Mouse (Mus musculus): ENCODE results near the gene 1700109H08Rik.
"Not testable (repeated sequence)": the region's sequence is repeated elsewhere in the genome, so short reads cannot be mapped to it uniquely, and the experiment has no call there.

Gene 1700109H08Rik

DNA sequence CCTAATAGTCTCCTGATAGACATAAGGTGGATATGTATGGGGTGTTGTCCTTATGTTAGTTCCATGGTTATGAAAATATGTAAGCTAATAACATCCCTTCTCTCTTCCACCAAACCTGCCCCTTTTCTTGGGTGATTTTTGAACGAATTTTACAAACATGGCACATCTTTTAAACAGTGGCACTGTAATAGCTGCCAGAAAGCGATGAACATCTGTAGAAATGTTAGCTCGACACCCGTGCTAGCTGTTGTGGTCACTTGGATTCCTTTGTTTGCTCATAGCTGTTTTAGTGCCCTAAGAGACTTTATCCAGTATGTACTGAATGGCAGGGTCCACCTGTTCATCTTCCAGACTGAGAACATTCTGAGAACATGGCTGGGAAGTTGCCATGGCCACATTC is at the start of gene 1700109H08Rik:
TSS of gene 1700109H08Rik (plus strand) at position 301 of the 400 bp plus-strand sequence.
- DNase-seq (ENCODE audit: low read depth, low spot score): no peak

DNA sequence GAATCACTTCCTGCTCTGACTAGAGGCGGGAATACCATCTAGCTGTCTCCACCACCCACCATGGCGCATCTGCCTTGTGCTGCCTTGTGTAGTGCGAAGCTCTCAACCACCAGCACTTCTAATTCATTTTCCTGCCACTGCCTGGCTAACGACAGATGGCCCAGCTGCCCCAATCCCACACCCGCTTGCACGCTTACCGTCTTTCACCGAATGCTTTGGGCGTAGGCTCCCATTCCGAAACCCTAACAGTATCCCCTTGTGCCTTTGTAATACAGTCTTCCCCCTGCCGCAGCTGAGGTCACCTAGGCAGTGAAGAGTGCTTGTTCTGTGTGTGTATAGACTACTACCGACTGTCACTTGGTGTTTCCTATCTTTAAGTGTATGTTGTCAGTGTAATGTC is 49.6 kb upstream of the 1700109H08Rik start:
- no peak for DNase-seq (ENCODE audit: low read depth, low spot score)

DNA sequence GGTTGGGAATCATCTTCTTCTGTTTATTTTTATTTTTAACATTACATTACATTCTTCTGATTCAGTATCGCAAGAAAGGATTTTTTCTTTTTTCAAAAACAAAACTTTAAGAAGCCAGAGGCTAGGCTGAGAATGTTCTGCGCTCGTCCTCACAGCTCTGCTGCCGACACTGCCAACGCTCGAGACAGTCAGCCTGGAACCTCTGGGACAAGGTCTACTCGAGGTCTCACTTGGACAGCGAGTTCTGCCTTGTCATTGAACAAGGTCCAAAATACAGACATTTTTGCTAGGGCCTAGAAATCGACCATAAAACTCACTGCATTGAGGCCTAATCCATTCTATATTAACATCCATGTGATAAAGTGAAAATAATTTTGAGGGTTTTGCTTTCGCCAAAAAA is 48.5 kb upstream of the 1700109H08Rik start:
- DNase-seq (ENCODE audit: low read depth, low spot score): no peak

DNA sequence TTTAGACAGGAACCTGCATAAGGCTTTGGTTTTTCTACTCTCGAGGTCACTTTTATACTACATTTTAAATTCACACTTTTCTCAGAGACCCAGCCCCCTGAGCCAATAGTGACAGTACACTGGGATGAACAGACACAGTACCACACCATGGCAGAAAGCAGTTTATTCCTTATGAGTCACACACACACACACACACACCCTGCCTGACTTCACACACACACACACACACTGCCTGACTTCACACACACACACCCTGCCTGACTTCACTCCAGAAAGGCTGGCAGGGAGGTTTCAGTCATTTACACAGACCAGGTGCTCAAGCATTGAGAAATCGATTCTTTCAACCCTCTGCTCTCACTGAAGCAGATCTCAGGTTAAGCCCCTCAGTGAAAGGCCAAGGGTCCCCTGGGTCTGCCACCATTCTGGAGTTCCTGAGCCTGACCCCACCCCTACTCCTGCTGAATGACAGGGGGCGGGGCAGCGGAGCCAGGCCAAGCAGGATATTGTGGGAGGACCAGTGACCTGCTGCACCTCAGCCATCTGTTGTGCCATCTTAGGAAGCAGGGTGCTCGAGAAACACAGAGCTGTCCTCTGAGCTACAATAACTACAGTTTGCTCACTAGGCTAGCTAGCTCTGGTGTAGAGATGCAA is 44.2 kb upstream of the 1700109H08Rik start:
- DNase-seq (ENCODE audit: low read depth, low spot score): no peak

DNA sequence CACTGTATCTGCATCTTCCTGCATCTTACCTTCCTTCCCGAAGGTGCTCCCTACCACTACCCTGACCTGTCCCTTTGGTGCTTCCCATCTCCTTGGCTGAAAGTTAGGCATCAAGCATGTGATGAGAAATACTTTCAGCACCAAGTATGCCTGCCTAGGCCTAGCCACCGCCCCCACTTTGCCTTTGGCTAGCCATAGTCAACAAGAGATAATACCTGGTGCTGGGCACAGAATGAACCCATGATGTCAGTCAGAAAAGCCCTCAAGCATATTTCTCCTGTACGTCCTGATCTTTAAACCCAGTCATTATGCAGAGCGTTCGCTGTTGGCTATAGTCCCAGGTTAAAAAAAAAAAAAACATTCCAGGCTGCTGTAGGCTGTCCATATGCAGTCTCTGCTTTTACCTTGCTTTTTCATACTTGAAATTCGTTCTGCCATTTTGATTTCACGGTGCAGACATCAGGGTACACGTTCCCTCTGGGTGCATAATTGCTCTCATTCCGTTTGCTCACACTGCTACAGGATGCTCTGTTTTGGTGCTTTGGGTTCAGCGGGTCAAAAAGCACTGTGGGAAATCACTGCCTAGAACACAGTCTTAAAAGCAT is 41.7 kb upstream of the 1700109H08Rik start:
- DNase-seq (ENCODE audit: low read depth, low spot score): no peak

DNA sequence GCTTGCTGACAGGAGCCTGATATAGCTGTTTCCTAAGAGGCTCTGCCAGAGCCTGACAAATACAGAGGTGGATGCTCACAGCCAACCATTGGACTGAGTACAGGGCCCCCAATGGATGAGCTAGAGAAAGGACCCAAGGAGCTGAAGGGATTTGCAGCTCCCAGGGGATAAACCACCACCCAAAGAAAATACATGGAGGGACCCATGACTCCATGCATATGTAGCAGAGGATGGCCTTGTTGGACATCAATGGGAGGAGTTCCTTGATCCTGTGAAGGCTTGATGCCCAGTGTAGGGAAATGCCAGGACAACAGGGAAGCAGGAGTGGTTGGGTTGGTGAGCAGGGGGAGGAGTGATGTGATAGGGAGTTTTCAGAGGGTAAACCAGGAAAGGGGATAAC is 39.3 kb upstream of the 1700109H08Rik start:
- not testable (repeated sequence) for DNase-seq (ENCODE audit: low read depth, low spot score)

DNA sequence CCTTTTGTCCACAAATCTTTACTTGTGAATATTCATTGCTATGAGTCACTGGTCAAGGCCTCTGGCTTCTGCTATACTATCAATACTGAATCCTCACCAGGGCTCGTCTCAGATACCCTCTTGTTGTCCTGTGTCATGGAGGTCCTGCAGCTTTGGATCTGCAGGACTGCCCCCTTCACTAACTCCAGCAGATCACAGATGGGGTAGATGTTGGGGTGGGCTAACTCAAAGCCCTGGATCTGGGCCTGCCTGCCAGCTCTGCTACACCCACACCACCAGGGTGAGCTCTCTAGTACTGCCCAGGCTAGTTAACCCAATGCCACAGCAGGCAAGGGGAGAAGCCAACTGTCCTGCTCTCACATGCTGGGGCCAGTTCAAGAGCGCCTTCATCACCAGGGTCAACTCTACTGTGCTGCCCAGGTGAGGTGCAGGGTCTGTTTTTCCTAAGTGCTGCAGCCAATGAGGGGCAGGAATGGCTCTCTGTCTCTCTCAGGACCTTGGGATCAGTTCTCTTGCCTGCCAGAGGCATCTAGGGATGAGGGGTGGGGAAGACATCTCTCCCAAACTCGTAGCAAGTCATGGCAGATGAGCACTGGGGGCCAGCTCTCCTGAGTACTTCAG is 34.7 kb upstream of the 1700109H08Rik start:
- DNase-seq (ENCODE audit: low read depth, low spot score): no peak

DNA sequence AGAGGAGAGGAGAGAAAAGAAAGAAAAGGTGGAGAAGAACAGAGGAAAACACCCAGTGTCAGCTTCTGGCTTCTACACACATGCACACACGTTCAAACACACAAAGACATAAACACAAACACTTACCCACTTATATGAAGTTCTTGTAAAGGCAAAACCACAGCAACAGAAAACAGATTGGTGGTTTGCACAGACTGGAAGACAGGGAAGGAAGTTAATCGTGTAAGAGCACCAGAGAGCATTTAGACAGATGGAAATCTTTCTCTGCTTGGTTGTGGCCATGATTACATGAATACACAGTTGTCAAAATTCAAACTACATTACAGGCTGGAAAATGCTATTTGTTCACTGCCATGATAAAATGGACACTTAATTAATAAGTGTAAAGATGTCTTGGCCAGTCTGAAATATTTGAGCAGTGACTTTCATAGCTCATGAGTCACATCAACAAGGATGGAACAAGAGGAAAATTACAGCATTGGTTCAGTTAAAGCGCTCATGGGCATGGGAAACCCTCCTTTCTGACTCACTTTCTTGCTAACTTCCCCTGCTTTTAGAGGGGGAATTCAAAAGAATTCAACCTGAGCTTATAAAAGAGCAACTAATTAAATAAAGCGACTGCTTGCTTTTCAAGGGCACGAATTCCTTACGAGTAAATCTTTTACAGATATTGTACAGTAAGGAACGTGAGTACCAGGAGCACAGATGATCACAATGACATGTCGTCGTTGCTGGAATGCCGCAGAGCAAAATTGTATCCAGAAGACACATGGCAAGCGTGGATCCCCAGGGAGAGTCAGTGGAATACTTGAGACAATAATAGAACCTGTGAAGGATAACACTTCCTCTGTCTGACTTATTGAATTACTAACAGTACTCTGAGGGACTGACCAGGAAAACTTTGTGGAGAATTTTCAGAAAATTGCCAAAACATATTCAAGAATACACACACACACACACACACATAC is 32.6 kb upstream of the 1700109H08Rik start:
- no peak for DNase-seq (ENCODE audit: low read depth, low spot score)

DNA sequence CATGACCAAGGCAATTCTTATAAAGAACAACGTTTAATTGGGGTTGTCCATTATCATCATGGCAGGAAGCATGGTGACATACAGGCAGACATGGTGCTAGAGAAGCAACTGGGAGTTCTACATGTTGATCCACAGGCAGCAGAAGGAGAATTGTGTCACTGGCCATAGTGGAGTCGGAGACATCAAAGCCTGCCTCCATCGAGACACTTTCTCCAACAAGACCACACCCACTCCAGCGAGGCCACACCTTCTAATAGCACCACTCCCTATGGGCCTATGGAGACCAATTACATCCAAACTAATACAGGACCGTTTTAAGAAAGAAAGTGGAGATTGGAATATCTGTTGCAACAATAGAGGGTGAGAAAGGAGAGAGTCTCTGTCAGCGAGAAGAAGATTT is 29.5 kb upstream of the 1700109H08Rik start:
- no peak for DNase-seq (ENCODE audit: low read depth, low spot score)

DNA sequence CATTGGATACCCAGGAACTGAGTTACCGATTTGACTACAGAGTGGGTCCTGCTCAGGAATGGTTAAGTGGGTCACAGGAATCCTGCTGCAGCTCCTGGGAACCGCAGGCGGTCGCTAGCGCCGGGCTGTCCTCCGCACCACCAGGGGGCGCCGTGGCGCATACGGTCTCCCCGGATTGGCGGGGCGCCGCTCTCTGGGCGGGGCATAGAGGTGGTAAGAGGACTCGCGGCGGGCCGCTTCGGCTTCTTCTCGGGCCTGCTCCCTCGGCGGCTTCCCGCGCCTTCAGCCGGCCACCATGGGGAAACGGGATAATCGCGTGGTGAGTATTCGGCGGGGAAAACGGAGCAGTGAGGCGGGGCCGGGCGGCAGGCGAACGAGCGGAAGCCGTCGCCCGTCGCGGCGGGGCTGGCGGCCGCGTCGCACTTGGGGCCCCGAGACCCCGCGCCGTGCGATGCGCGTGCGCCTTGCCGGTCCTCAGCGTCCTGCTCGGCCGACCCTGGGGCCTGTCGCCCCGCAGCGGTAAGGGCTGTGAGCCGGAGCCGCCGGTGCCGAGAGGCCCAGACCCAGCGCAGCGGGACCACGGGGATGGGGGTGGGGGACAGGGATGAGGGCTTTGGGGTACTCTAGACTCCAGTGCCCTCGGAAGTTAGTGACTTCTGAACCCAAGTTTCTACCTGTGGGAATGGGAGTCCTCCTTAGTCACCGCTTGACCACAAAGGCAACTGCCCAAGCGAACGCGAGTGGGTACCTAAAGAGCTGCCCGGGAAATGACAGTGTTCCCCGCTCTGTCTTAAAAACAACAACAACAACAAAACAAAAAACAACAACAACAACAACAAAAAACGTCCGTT is 27.5 kb upstream of the 1700109H08Rik start, which contains the start of gene Fam133b:
TSS of gene Fam133b (plus strand) at position 205 of the 851 bp plus-strand sequence.
- peak; percentile 95 for DNase-seq (ENCODE audit: low read depth, low spot score)

DNA sequence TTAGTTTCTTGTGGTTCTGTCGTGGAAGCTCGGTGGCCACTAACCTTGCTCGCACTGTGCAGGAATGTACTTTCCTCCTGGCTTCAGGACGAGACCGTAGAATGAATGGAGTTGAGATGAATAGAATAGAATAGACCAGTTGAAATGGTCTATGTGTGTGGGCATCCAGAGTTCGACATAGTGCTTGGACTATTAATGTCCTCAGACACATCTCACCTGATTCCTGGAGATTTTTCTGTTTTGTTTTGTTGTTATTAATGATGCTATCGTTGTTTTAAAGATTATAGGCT is 26.9 kb upstream of the 1700109H08Rik start:
- DNase-seq (ENCODE audit: low read depth, low spot score): no peak

DNA sequence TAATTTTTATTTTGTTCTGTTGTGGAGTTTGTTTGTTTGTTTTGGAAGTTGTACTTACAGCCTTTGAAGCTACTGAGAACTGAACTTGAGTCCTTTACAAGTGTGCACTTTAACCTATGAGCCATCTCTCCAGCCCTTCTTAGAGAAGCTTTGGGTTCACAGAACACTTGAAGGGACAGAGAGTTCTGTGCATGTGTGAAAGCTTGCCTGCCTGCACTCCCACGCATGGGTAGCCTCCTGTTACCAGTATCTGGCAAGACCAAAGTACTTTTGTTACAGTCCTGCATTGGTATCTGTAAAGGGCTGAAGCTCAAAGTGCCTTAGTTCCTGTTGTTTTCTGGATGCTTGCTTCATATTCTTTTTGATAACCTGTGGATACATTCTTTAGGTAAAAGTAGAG is 25.1 kb upstream of the 1700109H08Rik start:
- no peak for DNase-seq (ENCODE audit: low read depth, low spot score)

DNA sequence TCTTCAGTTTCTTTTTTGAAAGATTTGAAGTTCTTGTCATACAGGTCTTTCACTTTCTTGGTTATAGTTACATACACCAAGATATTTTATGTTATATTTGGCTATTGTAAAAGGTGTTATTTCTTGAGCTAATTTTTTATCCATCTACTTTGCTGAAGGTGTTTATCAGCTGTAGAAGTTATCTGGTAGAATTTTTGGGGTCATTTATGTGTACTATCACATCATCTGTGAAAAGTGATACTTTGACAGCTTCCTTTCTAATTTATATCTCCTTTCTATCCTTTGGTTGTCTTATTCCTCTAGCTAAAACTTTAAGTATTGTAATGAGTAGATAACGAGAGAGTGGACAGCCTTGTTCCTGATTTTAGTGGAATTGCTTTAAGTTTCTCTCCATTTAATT is 19.9 kb upstream of the 1700109H08Rik start:
- no peak for DNase-seq (ENCODE audit: low read depth, low spot score)

DNA sequence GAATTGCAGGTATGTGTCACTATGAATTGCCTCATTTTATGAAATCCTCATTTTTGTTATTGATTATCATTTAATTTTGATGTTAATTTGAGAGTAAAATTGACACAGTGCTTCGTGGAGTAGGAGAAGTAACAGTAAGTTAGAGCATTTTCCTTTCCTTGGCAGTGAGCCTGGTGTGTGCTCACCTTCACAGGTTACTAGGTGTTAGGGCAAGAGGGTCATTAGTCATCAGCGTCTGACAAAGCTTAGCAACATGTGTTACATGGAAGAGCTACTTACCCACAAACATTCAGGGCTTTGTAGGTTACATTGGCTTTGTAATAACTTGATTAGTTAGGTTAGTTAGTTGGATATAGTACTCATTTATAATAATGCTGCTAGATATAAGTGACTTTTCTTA is 17.2 kb upstream of the 1700109H08Rik start:
- no peak for DNase-seq (ENCODE audit: low read depth, low spot score)

DNA sequence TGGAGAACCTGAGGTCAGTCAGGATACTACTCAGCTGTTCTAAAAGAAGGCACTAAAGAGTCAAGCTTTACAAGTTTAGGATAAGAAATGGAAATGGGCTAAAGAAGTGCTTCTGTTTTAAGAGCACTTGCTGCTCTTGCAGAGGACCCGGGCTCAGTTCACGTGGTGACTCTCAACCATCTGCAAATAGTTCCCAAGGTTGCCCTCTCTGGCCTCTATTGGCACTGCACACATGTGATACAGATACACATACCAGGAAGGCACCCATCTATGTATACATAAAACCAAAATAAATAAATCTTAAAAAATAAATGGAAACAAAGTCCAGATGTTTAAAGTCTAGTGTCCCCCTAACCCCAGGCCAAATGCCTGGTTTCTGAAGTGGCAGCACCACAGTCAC is 3.5 kb downstream of the 1700109H08Rik start:
- no peak for DNase-seq (ENCODE audit: low read depth, low spot score)

DNA sequence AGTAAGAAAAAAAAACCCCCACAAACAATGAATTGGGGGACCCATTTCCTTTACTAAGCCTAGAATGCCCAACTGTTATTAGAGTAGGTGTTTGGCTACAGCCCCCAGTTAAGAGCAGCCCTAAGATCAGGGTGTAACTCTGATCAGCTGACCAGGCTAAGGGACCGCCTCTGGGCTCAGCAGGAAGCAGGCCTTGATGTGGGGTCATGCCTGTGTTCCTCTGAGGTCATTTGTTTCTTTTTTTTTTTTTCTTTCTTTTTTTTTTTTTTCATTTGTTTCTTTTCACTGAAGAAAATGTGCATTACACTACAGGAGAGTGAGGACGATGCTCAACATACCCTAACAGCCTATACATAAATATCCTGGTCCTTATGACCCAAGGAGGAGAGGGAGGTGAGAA is 6.6 kb downstream of the 1700109H08Rik start:
- DNase-seq (ENCODE audit: low read depth, low spot score): no peak

DNA sequence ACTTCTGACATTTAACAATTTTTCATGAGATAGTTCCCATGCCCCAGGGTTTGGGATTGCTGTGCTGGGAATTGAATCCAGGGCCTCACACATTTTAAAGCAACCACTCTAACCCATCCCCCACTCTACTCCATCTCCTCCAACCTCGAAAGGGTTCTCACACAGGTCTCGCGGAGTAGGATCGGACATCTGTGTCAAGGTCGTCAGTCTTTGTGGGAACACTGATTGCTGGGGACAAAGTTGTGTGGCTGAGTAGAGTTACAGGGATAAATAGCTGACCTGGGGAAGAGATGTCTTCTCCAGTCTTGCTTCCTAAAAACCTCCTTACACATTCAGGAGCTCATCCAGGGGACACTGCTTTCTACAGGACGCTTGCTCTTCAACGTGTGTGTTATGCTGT is 7.7 kb downstream of the 1700109H08Rik start:
- DNase-seq (ENCODE audit: low read depth, low spot score): no peak

DNA sequence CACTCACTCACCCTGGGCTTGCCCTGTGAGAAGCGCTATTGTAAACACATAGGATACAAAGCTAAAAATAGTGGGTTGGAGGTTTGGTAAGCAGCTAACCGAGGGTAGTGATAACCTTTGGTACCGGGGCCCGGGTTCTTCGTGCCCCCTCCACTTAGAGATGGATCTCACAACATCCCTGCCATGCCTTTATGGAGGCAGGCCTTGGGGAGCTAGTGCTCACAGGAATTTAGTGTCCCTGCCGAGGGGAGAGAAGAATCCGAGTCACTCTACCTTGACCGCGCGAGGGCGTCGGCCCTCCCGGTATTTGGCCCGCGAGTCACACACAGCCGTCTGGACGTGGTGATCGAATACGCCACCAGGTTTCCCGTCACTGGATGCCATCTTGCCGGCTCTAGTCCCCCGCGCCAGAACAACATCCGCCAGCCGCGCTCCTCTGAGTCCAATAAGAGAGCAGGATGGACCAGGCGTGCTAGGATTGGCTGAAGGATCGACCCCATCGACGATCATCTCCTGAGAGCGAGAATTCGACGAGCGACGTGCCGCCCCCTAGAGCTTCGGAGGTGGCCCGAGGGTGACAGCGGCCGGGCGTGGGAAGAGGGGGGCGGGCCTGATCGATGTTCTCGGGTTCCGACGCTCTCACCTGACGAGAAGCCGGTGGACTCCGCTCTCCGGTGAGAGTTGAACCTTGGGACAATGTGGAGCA is 24.5 kb downstream of the 1700109H08Rik start, which contains the start of gene Pex1:
TSS of gene Pex1 (plus strand) at position 374 of the 706 bp plus-strand sequence.
- DNase-seq (ENCODE audit: low read depth, low spot score): peak; percentile 95

DNA sequence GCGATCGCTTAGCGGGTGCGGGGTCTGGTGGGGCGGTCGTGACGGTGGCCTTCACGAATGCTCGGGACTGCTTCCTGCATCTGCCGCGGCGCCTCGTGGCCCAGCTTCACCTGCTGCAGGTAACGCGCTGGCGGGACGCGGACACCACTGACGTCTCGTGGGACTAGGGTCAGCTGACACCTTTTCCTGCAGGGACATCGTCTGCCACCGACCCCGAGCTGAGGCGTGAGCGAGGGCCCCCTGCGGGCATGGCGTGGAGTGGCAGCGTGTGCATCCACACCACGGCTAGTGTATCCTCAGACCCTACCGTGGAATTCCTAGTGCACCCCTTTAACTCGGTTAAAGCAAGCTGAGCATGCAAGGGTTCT is 25.0 kb downstream of the 1700109H08Rik start, which contains the start of gene Rbm48:
TSS of gene Rbm48 (minus strand) at position 187 of the 368 bp plus-strand sequence.
- peak; percentile 85 for DNase-seq (ENCODE audit: low read depth, low spot score)

DNA sequence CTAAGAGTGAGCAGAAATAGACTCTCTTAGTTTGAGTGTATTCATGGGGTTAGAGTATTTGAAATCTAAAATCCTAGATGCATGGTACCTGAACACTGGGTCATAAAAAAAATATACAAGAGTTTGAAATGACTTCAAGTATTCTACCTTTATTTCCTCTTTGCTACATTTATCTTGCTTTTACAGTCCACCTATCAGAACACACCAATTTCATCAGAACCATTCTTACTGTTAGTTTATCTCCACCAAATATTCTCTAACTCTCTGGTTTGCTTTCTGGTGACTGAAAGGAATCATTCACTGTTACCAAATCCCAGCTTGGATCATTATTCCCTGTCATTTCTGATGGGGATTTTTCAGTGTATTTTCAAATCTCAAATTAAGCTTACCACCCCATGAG is 25.8 kb downstream of the 1700109H08Rik start:
- DNase-seq (ENCODE audit: low read depth, low spot score): no peak
